Mouse (Mus musculus): Measurements from ENCODE around the gene Wdr76. TPM values are rescaled to one million over a fixed set of nuclear protein-coding genes. Genes with fewer than 3 reads are reported as not detected.

Wdr76 gene
- total RNA-seq (2023): 17.5 TPM

DNA sequence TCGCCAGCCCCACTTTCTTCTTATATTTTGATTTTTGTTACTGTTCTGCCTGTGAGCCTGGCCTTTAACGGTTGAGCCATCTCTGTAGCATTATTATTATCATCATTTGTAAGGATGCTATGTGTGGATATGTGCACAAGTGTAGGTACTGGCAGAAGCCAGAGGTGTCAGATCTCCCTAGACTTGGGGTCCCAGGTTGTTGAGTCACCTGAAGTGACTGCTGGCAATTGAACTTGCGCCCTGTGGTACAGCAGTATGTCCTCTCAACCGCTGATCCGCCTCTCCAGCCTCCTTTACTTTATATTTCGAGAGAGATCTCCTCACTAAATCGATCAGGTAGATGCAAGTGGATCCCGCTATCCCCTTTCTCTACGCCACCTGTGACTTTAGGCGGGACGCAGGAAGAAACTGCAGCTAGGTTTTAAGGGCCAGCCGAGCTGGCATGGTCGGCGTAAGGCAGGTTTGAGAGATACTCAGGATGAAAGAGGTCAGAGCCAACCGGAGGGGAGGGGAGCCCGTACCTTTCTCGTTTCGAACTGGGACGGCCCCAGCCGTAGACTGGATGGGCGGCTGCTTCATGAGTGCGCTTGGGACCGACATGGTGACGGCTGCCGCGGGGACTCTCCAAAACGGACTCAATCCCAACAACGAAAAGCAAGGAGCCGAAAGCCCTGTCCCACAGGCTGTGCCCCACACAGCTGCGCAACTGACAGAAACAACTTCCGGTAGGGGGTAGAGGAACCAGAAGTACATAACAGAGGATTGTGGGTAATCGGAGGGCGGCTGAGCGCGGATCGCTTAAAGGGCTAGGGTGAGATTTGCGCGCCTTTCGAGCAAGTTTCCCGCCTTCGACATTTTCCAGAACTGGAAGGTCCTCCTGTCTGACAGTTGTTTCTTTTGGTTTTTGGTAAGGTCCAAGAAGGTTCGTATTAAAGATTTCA lies at the start of gene Wdr76, which contains the start of gene Mfap1a:
Wdr76 (plus strand) TSS at position 782 of the 941 bp plus-strand sequence.
Mfap1a (minus strand) TSS at position 724 of the 941 bp plus-strand sequence.

GRCm38 (mm10) chr2:121473301-121474179 lies 33.0 kb upstream of the Wdr76 start, which contains the start of gene Mfap1b:
Gene Mfap1b (minus strand): TSS chr2:121474067.

Other genes with a start within 250 kb of the Wdr76 start
- gene Trp53bp1, start 235.3 kb upstream of the Wdr76 start, total RNA-seq (2023): 70.9 TPM
- gene Map1a, start 217.1 kb upstream of the Wdr76 start, total RNA-seq (2023): 0.55 TPM
- 18.4 TPM for gene Ppip5k1, start 151.3 kb upstream of the Wdr76 start, total RNA-seq (2023)
- gene Ckmt1, start 149.0 kb upstream of the Wdr76 start, total RNA-seq (2023): not detected
- gene Strc, start 119.6 kb upstream of the Wdr76 start, total RNA-seq (2023): 1.0 TPM
- gene Pdia3, start 92.9 kb upstream of the Wdr76 start, total RNA-seq (2023): 123 TPM
- 2.4 TPM for gene Catsper2, start 92.9 kb upstream of the Wdr76 start, total RNA-seq (2023)
- gene Ell3, start 62.4 kb upstream of the Wdr76 start, total RNA-seq (2023): 7.6 TPM
- gene Serf2, start 57.5 kb upstream of the Wdr76 start, total RNA-seq (2023): 263 TPM
- 33.6 TPM for gene Hypk, start 53.4 kb upstream of the Wdr76 start, total RNA-seq (2023)
- 0.37 TPM for gene Serinc4, start 49.9 kb upstream of the Wdr76 start, total RNA-seq (2023)
- 43.2 TPM for gene Mfap1b, start 32.7 kb upstream of the Wdr76 start, total RNA-seq (2023)
- gene Mfap1a, start 58 bp upstream of the Wdr76 start, total RNA-seq (2023): 49.8 TPM